Mouse (Mus musculus): ENCODE results near the gene Odf3l2. TPM values are rescaled to one million over a fixed set of nuclear protein-coding genes. Genes with fewer than 3 reads are reported as not detected.

The Odf3l2 gene
- polyA plus RNA-seq, 1 experiment, result not detected

DNA sequence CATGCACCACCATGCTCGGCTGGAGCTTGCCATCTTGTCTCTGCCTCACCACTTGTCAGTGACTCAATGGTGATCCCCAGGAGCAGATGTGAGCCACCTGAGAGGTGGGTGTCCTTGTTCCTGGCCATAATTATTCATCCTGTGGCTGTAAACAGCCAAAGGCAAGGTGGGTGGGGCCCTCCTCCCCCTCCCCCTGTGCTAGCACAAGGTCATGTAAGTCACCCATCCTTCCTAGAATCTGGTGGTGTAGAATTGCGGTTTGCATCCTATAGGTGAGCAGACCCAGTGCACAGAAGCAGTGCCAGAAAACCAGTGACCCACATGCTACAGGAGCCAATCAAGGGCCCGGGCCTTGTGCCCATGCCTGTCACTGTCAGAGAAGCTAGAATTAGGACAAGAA is 27.5 kb upstream of the Odf3l2 start:
- peaks cover 14% of the 10 kb centered on the region for H3K79me3 ChIP-seq (ENCODE audit: low read depth)
- H3K4me3 ChIP-seq (ENCODE audit: insufficient read depth, poor library complexity, severe bottlenecking), result no peak overlapping the region
- no peaks in the 10 kb centered on the region for H3K27me3 ChIP-seq (ENCODE audit: control insufficient read depth, insufficient read depth, insufficient read length)
- TF ChIP-seq MAX (IDR thresholded peaks at IDR 0.05) (no peak), CTCF (IDR thresholded peaks at IDR 0.05; ENCODE audit: control insufficient read depth, insufficient read depth, insufficient read length) (no peak), MYOG (IDR thresholded peaks at IDR 0.05; ENCODE audit: control insufficient read depth, extremely low read depth, insufficient read length) (no peak), MYOD1 (IDR thresholded peaks at IDR 0.05; ENCODE audit: control insufficient read depth, insufficient read length, low read depth) (no peak), USF1 (IDR thresholded peaks at IDR 0.05; ENCODE audit: low read depth) (no peak), CEBPB (IDR thresholded peaks at IDR 0.05; ENCODE audit: low read depth) (no peak), FOSL1 (IDR thresholded peaks at IDR 0.05; ENCODE audit: insufficient read depth, low read length, poor library complexity, severe bottlenecking) (no peak)
- peaks cover 23% of the 10 kb centered on the region for H3K79me2 ChIP-seq (ENCODE audit: control insufficient read depth, insufficient read depth)
- H3ac ChIP-seq (ENCODE audit: control insufficient read depth, insufficient read length, low read depth), result no peak overlapping the region
- peaks cover 7% of the 10 kb centered on the region for H3K36me3 ChIP-seq (ENCODE audit: control insufficient read depth, insufficient read depth)

DNA sequence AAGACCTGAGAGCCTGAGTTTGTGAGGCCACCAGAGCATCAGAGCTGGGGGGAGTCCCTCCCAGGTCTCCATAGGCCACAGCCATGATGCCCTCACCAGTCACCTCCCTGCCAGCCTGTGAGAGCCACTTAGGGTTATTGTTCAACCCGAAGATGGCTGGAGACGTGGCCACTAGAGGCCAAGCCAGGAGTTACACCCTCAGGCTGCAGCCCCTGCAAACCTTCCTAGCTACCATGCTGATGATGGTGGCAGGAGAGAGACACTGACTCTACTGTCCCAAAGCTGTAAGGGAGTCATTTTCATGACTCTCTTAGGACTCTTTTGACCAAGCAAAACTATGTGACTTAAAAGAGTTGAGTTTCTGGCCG is 26.5 kb upstream of the Odf3l2 start:
- no peak for TF ChIP-seq MYOD1 (IDR thresholded peaks at IDR 0.05; ENCODE audit: control insufficient read depth, insufficient read length, low read depth)
- TF ChIP-seq MYOG (IDR thresholded peaks at IDR 0.05; ENCODE audit: control insufficient read depth, extremely low read depth, insufficient read length), result no peak
- TF ChIP-seq FOSL1 (IDR thresholded peaks at IDR 0.05; ENCODE audit: insufficient read depth, low read length, poor library complexity, severe bottlenecking), result no peak
- TF ChIP-seq MAX (IDR thresholded peaks at IDR 0.05), result no peak
- no peak for TF ChIP-seq CEBPB (IDR thresholded peaks at IDR 0.05; ENCODE audit: low read depth)
- no peak for TF ChIP-seq CTCF (IDR thresholded peaks at IDR 0.05; ENCODE audit: control insufficient read depth, insufficient read depth, insufficient read length)
- TF ChIP-seq USF1 (IDR thresholded peaks at IDR 0.05; ENCODE audit: low read depth), result no peak
- Histone ChIP-seq H3K4me3 (ENCODE audit: insufficient read depth, poor library complexity, severe bottlenecking) (no peak overlapping the region), H3K36me3 (ENCODE audit: control insufficient read depth, insufficient read depth) (peaks cover 7% of the 10 kb centered on the region), H3K79me2 (ENCODE audit: control insufficient read depth, insufficient read depth) (peaks cover 23% of the 10 kb centered on the region), H3ac (ENCODE audit: control insufficient read depth, insufficient read length, low read depth) (no peak overlapping the region), H3K79me3 (ENCODE audit: low read depth) (peaks cover 14% of the 10 kb centered on the region), H3K27me3 (ENCODE audit: control insufficient read depth, insufficient read depth, insufficient read length) (no peaks in the 10 kb centered on the region)

DNA sequence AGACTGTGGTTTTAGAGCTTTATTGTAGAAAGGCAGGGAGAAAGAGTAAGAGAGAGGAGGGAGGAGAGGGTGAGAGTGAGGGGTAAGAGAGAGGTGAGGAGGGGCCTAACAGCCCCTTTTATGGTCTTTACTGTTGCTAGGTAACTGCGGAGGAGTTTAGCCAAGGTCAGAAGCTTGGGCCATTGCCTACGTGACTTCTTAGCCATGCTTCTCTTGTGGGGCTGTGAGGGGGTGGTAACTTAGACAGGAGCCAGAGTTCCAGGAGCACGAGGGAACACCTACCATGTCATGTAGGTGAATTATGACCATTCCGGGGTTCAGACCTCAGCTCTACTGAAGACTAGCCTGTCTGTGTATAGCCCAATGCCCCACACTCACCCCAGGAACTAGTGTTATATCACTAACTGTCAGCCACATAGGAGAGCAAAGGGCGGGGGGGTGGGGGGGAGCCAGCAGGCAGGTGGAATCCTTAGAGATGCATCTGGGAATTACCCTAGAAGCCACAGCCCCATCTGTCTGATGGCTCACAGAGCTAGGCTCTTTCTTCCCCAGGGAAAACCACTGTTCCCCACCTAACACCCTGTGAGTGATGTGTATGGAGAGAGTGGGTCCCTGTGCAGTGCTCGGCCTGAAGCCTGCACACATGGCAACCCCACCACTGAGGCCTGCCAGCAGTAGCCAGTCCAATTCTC is 26.0 kb upstream of the Odf3l2 start:
- Histone ChIP-seq H3K27me3 (ENCODE audit: control insufficient read depth, insufficient read depth, insufficient read length) (peaks cover under 1% of the 10 kb centered on the region), H3K79me3 (ENCODE audit: low read depth) (peaks cover 14% of the 10 kb centered on the region), H3K4me3 (ENCODE audit: insufficient read depth, poor library complexity, severe bottlenecking) (no peak overlapping the region), H3K79me2 (ENCODE audit: control insufficient read depth, insufficient read depth) (peaks cover 23% of the 10 kb centered on the region), H3K36me3 (ENCODE audit: control insufficient read depth, insufficient read depth) (peaks cover 7% of the 10 kb centered on the region), H3ac (ENCODE audit: control insufficient read depth, insufficient read length, low read depth) (no peak overlapping the region)
- TF ChIP-seq FOSL1 (IDR thresholded peaks at IDR 0.05; ENCODE audit: insufficient read depth, low read length, poor library complexity, severe bottlenecking) (no peak), CTCF (IDR thresholded peaks at IDR 0.05; ENCODE audit: control insufficient read depth, insufficient read depth, insufficient read length) (no peak), USF1 (IDR thresholded peaks at IDR 0.05; ENCODE audit: low read depth) (no peak)

DNA sequence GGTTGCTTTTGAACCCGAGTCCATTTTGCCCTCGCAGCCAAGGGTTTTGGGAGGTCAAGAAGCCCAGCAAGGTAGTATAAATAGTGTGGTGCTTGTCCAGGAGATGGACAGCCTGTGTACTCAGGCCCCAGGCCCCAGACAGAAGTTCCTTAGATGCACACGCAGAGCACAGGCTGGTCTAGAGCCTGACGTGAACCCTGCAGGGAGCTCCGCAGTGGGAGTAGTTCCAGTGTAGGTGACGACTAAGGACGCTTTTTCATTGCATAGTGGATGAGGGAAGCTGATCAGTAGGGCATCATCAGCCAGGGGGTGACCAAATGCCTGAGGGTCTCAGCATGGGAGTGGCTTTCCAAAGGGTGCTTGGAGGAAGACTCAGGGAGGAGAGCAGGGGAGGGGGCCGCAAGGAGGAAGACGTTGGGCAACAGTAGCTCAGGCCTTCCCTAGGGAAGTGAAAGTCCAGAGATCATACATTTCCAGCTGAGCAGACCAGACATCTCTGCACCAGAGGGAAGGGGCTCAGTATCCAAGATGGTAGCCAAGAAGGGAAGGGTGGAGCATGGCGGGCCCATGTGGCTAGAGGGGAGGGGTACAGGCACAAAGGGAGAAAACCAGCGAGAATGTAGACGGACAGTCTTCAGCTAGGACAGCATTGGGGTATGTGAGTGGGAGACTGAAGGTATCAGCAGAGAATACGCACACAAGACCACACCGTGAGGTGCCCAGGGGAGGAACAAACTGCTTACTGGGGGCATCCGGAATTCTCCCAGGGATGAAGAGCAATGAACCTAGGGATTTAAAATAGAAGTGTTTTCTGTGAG is 24.7 kb upstream of the Odf3l2 start:
- H3K4me3 ChIP-seq (ENCODE audit: insufficient read depth, poor library complexity, severe bottlenecking), result peak overlapping the region; percentile 92
- peak overlapping the region; percentile 85 for H3ac ChIP-seq (ENCODE audit: control insufficient read depth, insufficient read length, low read depth)
- peaks cover 7% of the 10 kb centered on the region for H3K36me3 ChIP-seq (ENCODE audit: control insufficient read depth, insufficient read depth)
- TF ChIP-seq CTCF (IDR thresholded peaks at IDR 0.05; ENCODE audit: control insufficient read depth, insufficient read depth, insufficient read length), result no peak
- TF ChIP-seq MAX (IDR thresholded peaks at IDR 0.05), result no peak
- no peak for TF ChIP-seq USF1 (IDR thresholded peaks at IDR 0.05; ENCODE audit: low read depth)
- H3K27me3 ChIP-seq (ENCODE audit: control insufficient read depth, insufficient read depth, insufficient read length), result peaks cover 10% of the 10 kb centered on the region
- H3K79me2 ChIP-seq (ENCODE audit: control insufficient read depth, insufficient read depth), result peaks cover 23% of the 10 kb centered on the region
- H3K79me3 ChIP-seq (ENCODE audit: low read depth), result peaks cover 14% of the 10 kb centered on the region

DNA sequence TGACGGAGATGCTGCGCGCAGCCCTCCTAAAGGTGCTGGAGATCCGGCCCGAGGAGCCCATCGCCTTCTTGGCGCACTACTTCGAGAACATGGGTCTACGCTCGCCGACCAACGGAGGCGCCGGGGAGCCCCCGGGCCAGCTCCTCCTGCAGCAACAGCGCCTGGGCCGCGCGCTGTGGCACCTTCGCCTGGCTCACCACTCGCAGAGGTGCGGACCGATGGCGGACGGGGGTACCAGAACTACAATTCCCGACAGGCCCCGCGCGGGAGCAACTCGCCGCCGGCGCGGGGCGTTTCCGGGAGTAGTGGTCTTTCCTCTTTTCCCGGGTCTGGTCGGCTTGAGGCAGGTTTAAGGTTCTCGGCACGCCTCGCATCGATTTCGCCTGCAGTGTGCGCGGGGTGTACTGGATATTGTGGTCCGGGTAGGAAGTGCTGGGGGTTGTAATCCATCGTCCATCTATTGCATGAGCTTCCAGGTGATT is 24.1 kb upstream of the Odf3l2 start:
- peaks cover 23% of the 10 kb centered on the region for H3K79me2 ChIP-seq (ENCODE audit: control insufficient read depth, insufficient read depth)

More for the DNA sequence above, 24.1 kb upstream of the Odf3l2 start:
- peaks cover 7% of the 10 kb centered on the region for H3K36me3 ChIP-seq (ENCODE audit: control insufficient read depth, insufficient read depth)
- H3K27me3 ChIP-seq (ENCODE audit: control insufficient read depth, insufficient read depth, insufficient read length), result peaks cover 16% of the 10 kb centered on the region
- peak overlapping the region; percentile 85 for H3ac ChIP-seq (ENCODE audit: control insufficient read depth, insufficient read length, low read depth)
- TF ChIP-seq FOSL1 (IDR thresholded peaks at IDR 0.05; ENCODE audit: insufficient read depth, low read length, poor library complexity, severe bottlenecking), result no peak
- no peak for TF ChIP-seq MYOD1 (IDR thresholded peaks at IDR 0.05; ENCODE audit: control insufficient read depth, insufficient read length, low read depth)
- TF ChIP-seq CTCF (IDR thresholded peaks at IDR 0.05; ENCODE audit: control insufficient read depth, insufficient read depth, insufficient read length), result no peak
- no peak for TF ChIP-seq USF1 (IDR thresholded peaks at IDR 0.05; ENCODE audit: low read depth)
- TF ChIP-seq MAX (IDR thresholded peaks at IDR 0.05), result no peak
- no peak for TF ChIP-seq MYOG (IDR thresholded peaks at IDR 0.05; ENCODE audit: control insufficient read depth, extremely low read depth, insufficient read length)
- TF ChIP-seq CEBPB (IDR thresholded peaks at IDR 0.05; ENCODE audit: low read depth), result no peak
- H3K4me3 ChIP-seq (ENCODE audit: insufficient read depth, poor library complexity, severe bottlenecking), result peak overlapping the region; percentile 92
- H3K79me3 ChIP-seq (ENCODE audit: low read depth), result peaks cover 14% of the 10 kb centered on the region
